Mouse (Mus musculus) C2C12 (cell line): ENCODE measurements around the gene Acbd5. TPM values are rescaled to one million over a fixed set of nuclear protein-coding genes. Genes with fewer than 3 reads are reported as not detected.

Experiments
- H3K27me3 ChIP-seq: one replicate; pipeline ENCODE4 v1.6.1; 2011; ENCODE audit not compliant: control insufficient read depth, insufficient read depth, insufficient read length
- H3K36me3 ChIP-seq: one replicate; pipeline ENCODE4 v1.6.1; 2011; ENCODE audit not compliant: control insufficient read depth, insufficient read depth
- H3K4me3 ChIP-seq: one replicate; pipeline ENCODE4 v1.5.1; 2011; ENCODE audit warnings: mild to moderate bottlenecking, control low read depth; ENCODE audit not compliant: poor library complexity, insufficient read depth, severe bottlenecking
- H3K79me2 ChIP-seq: one replicate; pipeline ENCODE4 v1.6.1; 2011; ENCODE audit not compliant: control insufficient read depth, insufficient read depth
- H3K79me3 ChIP-seq: one replicate; pipeline ENCODE4 v1.6.1; 2011; ENCODE audit warnings: low read depth, control low read depth
- H3ac ChIP-seq: one replicate; pipeline ENCODE3; 2011; ENCODE audit warnings: low read depth; ENCODE audit not compliant: control insufficient read depth, insufficient read length
- CEBPB ChIP-seq: IDR thresholded peaks from one replicate; pipeline ENCODE4 v1.6.1; 2011; ENCODE audit warnings: low read depth, mild to moderate bottlenecking, control low read depth, moderate library complexity
- CTCF ChIP-seq: IDR thresholded peaks from one replicate; pipeline ENCODE4 v1.5.1; 2011; ENCODE audit not compliant: control insufficient read depth, insufficient read depth, insufficient read length
- FOSL1 ChIP-seq: IDR thresholded peaks from one replicate; pipeline ENCODE4 v1.8.0; 2011; ENCODE audit warnings: mild to moderate bottlenecking, low read length; ENCODE audit not compliant: poor library complexity, insufficient read depth, severe bottlenecking
- MAX ChIP-seq: IDR thresholded peaks from one replicate; pipeline ENCODE4 v1.6.1; 2011; ENCODE audit warnings: mild to moderate bottlenecking, control low read depth
- MYOD1 ChIP-seq: IDR thresholded peaks from one replicate; pipeline ENCODE4 v1.6.1; 2011; ENCODE audit warnings: low read depth; ENCODE audit not compliant: control insufficient read depth, insufficient read length
- MYOG ChIP-seq: IDR thresholded peaks from one replicate; pipeline ENCODE4 v1.6.1; 2011; ENCODE audit not compliant: control insufficient read depth, insufficient read length; ENCODE audit errors: extremely low read depth
- USF1 ChIP-seq: IDR thresholded peaks from one replicate; pipeline ENCODE4 v1.6.1; 2011; ENCODE audit warnings: low read depth, mild to moderate bottlenecking, control low read depth, moderate library complexity
- polyA plus RNA-seq: library from polyadenylated mRNA; unstranded; fragments of >200 nt; fragmentation: generic; extraction: Trizol; gene quantifications from one replicate; pipeline ENCODE4 v1.2.1, GENCODE M21; 2012; ENCODE audit warnings: missing spikeins

Gene Acbd5
- polyA plus RNA-seq, 1 experiment: 4.2 TPM

- TF ChIP-seq USF1 (no peak), CTCF (no peak), CEBPB (no peak), FOSL1 (no peak), MYOG (no peak), MYOD1 (no peak), MAX (no peak)
- Histone ChIP-seq H3K79me2 (no peaks in the 10 kb centered on the region), H3K79me3 (no peaks in the 10 kb centered on the region), H3K36me3 (no peaks in the 10 kb centered on the region), H3K27me3 (peaks cover 8% of the 10 kb centered on the region), H3ac (no peak overlapping the region), H3K4me3 (no peak overlapping the region)
Measured at GRCm38 (mm10) chr2:23051890-23052289, 16.1 kb upstream of the Acbd5 start.

- TF ChIP-seq CTCF: no peak
- Histone ChIP-seq H3K36me3 (no peaks in the 10 kb centered on the region), H3K4me3 (no peak overlapping the region), H3K79me3 (no peaks in the 10 kb centered on the region), H3K79me2 (no peaks in the 10 kb centered on the region), H3K27me3 (peaks cover 8% of the 10 kb centered on the region), H3ac (no peak overlapping the region)
Measured at GRCm38 (mm10) chr2:23052523-23052922, 15.4 kb upstream of the Acbd5 start.

- Histone ChIP-seq H3K27me3 (no peaks in the 10 kb centered on the region), H3K36me3 (no peaks in the 10 kb centered on the region), H3ac (peak overlapping the region; percentile 79), H3K79me3 (peaks cover 1% of the 10 kb centered on the region), H3K4me3 (peak overlapping the region; percentile 71), H3K79me2 (peaks cover 14% of the 10 kb centered on the region)
- TF ChIP-seq MYOD1 (no peak), USF1 (no peak), CEBPB (no peak), FOSL1 (no peak), CTCF (no peak), MYOG (no peak), MAX (no peak)
Measured at GRCm38 (mm10) chr2:23068370-23068737, 387 bp downstream of the Acbd5 start.

GRCm38 (mm10) chr2:23068894-23069744 is 1.2 kb downstream of the Acbd5 start:
- Histone ChIP-seq H3K79me3 (peaks cover 1% of the 10 kb centered on the region), H3K4me3 (peak overlapping the region; percentile 71), H3K27me3 (no peaks in the 10 kb centered on the region), H3K79me2 (peaks cover 17% of the 10 kb centered on the region), H3K36me3 (no peaks in the 10 kb centered on the region), H3ac (peak overlapping the region; percentile 79)
- no peak for TF ChIP-seq USF1
- peak; percentile 38 for TF ChIP-seq MAX

GRCm38 (mm10) chr2:23070491-23070890 is 2.5 kb downstream of the Acbd5 start:
- H3K27me3 ChIP-seq: no peaks in the 10 kb centered on the region
- H3ac ChIP-seq: no peak overlapping the region
- H3K79me3 ChIP-seq: peaks cover 3% of the 10 kb centered on the region
- H3K36me3 ChIP-seq: no peaks in the 10 kb centered on the region
- TF ChIP-seq USF1: no peak
- TF ChIP-seq FOSL1: no peak
- TF ChIP-seq CTCF: no peak
- TF ChIP-seq MYOD1: no peak
- H3K79me2 ChIP-seq: peaks cover 17% of the 10 kb centered on the region
- no peak overlapping the region for H3K4me3 ChIP-seq

GRCm38 (mm10) chr2:23071406-23071805 is 3.4 kb downstream of the Acbd5 start:
- Histone ChIP-seq H3K79me2 (peaks cover 17% of the 10 kb centered on the region), H3K79me3 (peaks cover 3% of the 10 kb centered on the region)

More at GRCm38 (mm10) chr2:23071406-23071805, 3.4 kb downstream of the Acbd5 start:
- Histone ChIP-seq H3K36me3 (peaks cover 3% of the 10 kb centered on the region), H3K4me3 (no peak overlapping the region), H3ac (no peak overlapping the region), H3K27me3 (no peaks in the 10 kb centered on the region)
- TF ChIP-seq FOSL1: no peak
- no peak for TF ChIP-seq MAX
- no peak for TF ChIP-seq USF1
- TF ChIP-seq CTCF: no peak
- TF ChIP-seq CEBPB: no peak
- no peak for TF ChIP-seq MYOG
- TF ChIP-seq MYOD1: no peak
